Mouse (Mus musculus): ENCODE data around the gene Exosc9. TPM values are rescaled to one million over a fixed set of nuclear protein-coding genes. Genes with fewer than 3 reads are reported as not detected.

Gene Exosc9
- 40.9 and 41.1 TPM in 2 replicates for polyA plus RNA-seq (2021; fragmentation: Nextera tagmentation)
- long read RNA-seq, experiment 1, transcript Exosc9-201 (12 exons, 1,617 nt): major isoform, 45 of 65 reads
- long read RNA-seq, experiment 1, partial matches to known transcripts: 17 of 65 reads
- long read RNA-seq, experiment 1, other reads (novel, unspliced or antisense): 3 of 65 reads
- long read RNA-seq, experiment 2, transcript Exosc9-201 (12 exons, 1,617 nt): major isoform, 144 of 168 reads
- long read RNA-seq, experiment 2, partial matches to known transcripts: 10 of 168 reads
- long read RNA-seq, experiment 2, other reads (novel, unspliced or antisense): 14 of 168 reads

DNA sequence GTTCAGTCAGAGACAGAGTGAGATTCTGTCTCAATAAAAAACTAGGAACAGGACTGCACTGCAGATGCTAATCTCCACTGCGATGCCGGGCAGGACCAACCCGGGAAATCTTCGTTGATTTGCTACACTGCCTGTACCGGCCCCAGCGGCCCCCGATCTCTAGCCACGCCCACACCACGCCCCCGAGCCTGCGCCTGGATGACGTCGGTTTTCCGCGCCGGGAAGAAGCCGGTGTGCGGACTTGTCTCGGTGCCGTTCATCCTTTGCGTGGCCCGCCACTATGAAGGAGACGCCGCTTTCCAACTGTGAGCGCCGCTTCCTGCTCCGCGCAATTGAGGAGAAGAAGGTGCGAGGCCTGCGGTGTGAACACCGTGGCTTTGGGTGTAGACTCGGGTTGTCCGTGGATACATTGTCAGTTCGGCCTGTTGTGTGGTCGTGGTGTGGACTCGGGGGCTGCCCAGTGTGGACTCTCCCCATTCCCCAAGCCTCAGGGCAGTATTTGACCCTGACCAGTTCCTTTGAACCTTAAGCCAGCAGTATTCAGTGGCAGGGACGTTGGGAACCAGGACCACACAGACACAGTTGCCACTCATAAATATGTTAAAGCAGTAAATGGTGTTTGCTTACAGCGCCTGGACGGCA, at the start of gene Exosc9:
Gene Exosc9 (plus strand): TSS at position 201 of the 642 bp plus-strand sequence.

DNA sequence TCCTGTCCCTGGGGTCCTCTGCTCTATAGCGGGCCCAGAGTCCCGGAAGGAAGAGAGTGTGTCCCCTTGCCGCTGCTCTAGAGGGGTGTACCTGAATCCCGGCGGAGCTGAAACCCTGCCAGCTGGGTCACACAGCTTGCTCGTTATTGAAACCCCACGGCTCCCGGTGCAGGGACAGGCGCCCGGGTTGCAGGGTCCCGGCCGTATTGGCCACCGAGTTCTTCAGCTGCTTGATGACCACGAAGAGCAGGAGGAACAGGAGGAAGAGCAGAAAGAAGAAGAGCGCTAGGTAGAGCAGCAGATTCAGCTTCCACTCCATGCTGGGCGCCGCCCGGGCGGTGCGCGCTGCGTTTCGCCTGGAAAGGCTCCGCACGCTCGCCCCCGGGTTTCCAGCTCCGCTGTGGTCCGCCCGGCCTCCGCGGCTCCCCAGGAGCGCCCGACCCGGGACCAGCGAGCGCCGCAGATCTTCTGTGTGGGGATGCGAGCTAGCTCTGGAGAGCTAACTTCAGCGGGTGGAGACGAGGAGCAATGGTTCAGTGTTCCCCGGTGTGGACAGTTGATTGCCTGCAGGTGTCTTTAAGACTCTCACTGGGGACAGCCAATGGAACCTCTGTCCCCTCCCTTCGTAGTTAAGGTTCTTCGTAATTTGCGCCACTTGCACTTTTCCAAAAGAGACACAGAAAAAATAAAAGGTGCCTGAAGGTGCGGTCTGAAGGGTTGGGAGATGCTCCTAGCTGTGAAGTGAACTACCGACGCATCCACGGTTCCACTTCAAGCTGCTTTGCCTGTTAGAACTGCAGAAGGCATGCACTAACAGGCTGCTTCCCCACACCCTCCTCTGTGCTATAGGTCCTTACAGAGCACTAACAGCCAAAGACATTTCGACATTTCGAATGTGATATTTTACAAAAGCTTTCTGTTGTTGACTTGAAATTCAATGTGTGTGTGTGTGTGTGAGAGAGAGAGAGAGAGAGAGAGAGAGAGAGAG, 31.0 kb upstream of the Exosc9 start, which contains the start of gene Gm11549:
Gene Gm11549 (minus strand): TSS at position 741 of the 988 bp plus-strand sequence.

DNA sequence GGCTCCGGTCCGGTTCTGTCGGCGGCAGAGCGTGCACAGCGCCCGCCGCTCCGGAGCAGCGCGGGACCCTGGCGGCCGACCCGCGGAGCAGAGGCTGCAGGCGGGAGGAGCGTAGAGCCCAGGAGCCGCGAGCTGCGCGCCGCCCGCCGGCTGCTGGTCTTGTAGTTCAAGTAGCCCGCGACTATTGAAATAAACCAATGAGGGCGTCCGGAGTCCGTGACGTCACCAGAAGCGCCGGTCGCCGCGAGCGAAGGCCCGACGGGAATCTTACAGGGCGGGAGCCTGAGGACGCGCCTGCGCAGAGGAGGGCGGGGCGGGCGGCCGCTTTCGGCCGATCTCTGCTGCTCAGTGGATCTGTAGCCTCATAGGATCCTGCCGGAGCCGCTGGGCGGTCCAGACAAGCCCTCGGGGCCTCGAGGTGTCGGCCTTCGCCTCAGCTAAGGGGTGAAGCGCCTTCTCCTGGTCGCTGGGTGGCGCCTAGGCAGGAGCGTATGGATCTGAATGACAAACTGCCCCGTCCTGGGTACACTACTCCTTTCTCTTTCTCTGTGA, 19.5 kb downstream of the Exosc9 start, which contains the start of gene Ccna2:
Gene Ccna2 (minus strand): TSS at position 324 of the 552 bp plus-strand sequence.

DNA sequence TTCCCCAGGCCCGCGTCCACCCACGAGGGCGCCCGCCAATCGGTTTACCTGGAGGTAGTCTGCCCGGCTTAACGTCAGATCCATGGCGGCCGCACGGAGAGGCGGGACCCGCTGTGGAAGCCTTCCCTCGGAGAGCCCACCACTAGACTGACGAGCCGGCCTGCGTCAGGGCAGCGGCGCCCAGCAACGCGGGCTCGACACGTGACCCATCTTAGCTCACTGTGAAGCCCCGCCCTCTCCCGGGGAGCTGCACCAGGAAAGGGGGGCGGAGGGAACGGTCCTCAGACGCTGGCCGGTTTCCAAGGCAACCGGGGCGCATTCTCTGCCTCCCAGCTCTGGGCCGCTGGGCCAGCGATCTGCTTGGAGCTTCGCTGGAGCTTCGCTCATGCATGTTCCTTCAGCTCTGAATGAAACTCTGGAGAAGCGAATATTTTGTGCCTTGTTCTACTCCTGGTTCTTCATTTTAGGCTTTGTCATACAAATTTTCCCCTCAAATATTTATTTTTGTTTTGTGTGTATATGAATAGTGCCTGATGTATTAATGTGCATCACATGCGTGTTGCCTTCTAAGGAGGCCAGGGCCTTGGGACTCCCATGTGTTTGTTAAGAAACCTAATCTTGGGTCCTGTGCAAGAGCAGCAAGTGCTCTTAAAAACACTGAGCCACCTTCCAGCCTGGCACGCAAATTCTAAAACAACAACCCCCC, 60.9 kb downstream of the Exosc9 start, which contains the start of gene Bbs7:
Gene Bbs7 (minus strand): TSS at position 276 of the 706 bp plus-strand sequence.

Other genes with a start within 250 kb of the Exosc9 start
- gene Anxa5, start 76.7 kb upstream of the Exosc9 start, polyA plus RNA-seq (2021; fragmentation: Nextera tagmentation): 141 and 155 TPM in 2 replicates
- gene 1810062G17Rik, start 76.7 kb upstream of the Exosc9 start, polyA plus RNA-seq (2021; fragmentation: Nextera tagmentation): 0.33 and 0.41 TPM in 2 replicates
- 5.1 and 5.3 TPM in 2 replicates for gene Gm11549, start 30.8 kb upstream of the Exosc9 start, polyA plus RNA-seq (2021; fragmentation: Nextera tagmentation)
- gene Ccna2, start 19.5 kb downstream of the Exosc9 start, polyA plus RNA-seq (2021; fragmentation: Nextera tagmentation): 1.1 TPM in 2 replicates
- gene Bbs7, start 60.9 kb downstream of the Exosc9 start, polyA plus RNA-seq (2021; fragmentation: Nextera tagmentation): 6.5 and 7.8 TPM in 2 replicates
- 1.3 and 3.0 TPM in 2 replicates for gene Trpc3, start 137.6 kb downstream of the Exosc9 start, polyA plus RNA-seq (2021; fragmentation: Nextera tagmentation)

Measured in layer of hippocampus, adult 6 months (tissue).